Mouse (Mus musculus) thymus, postnatal 10 days (tissue): ENCODE data around the gene Serpina10.
"Not testable (repeated sequence)": the region's sequence is repeated elsewhere in the genome, so short reads cannot be mapped to it uniquely, and the experiment has no call there.

Source experiments
- DNase-seq, 2 experiments: peaks; one replicate each; pipeline ENCODE4 v3.0.0; 2021; ENCODE audit warnings: low spot score in 2 of 2

Serpina10 gene

DNA sequence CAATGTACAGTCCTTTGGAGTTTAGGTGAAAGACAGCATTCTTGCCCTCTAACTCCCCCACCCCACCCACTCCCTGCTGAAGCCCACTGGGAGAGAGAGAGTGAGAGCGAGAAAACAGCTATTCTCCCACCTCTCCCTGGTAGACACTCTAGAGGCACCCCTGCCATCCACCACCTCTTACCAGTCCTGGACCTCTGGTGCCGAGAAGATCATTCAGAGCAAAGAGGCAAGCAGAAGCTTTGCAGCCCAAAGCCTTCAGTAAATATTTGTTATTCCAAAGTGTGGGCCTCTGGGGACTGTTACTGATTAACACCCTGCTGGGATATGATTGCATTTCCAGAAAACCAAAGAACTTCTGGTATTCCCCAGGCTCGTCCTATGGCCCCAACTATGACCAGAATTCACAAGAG is at the start of gene Serpina10:
Serpina10 (minus strand) TSS at position 242 of the 410 bp plus-strand sequence.
- DNase-seq: no peak

DNA sequence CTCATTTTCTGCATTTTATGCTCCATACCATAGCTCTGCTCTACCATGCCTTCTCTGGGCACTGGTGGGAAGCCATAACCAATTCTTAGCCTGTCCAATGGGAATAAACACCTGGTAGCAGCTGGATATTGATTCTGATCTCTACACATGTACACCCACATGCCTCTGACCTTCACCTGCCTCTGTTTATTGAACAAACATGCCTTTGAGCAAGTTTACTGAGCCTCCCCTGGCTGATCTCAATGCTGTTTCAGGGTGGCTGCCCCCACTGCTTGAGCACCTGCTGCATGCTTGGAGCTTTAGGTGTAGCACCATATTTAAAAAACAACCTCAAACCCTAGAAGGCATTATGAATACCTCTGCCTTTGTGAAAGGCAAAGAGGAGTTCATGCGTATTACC is 48.6 kb upstream of the Serpina10 start:
- not testable (repeated sequence) for DNase-seq

DNA sequence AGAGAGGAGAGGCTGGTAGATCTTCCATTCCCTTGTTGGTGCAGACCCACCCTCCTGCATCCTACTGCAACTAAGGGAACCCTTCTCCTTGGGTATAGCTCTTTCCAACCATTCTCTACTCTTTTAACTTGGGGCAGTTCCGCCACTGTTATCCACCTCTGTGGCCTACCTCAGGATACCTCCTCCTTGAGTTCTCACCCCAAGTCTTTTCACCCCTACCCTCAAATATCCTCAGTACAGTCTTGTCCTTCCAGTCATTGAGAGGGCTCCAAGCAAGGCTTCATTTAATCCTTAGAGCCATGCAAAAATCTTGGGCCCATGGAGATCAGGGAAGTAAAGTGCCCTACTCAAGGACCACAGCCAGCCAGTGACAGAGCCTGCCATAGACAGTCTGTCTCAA is 44.8 kb upstream of the Serpina10 start, which contains the start of gene Serpina16:
Serpina16 (minus strand) TSS at position 101 of the 400 bp plus-strand sequence.
- no peak for DNase-seq

DNA sequence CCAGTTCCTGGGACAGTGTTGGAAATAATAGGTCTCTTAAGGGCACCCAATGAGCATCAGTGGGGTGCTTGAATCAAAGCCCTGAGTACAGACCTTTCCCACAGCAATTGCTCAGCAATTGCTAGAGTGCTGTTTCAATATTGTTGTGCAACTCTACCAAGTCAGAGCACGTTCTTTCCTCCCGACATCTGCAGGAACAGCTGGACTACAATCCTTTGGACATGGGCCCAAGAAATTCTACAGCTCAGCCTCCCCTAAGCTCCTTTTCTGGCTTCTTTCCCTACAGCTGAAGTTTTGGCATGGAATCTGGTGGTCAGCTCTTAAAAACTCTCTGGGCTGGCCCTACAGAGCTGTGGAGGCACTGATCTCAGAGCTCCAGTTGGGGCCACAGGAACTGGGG is 41.9 kb upstream of the Serpina10 start:
- no peak for DNase-seq

DNA sequence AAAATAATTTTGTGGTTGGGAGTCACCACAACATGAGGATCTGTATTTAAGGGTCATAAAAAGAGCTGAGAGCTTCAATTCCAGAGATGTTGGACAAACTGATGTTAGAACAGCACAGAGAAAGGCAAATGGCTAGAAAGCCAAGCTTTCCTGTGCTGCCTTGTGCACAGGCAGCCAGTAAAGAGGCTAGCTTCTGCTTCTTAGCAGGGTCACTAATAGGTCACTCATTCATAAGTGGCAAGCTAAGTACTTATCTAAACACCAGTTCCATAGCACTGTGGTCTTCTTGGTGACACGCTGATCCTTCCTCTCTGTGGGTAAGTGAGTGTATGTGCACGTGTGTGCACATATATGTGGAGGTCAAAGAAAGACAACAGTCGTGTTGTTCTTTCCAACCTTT is 40.2 kb upstream of the Serpina10 start:
- no peak for DNase-seq

DNA sequence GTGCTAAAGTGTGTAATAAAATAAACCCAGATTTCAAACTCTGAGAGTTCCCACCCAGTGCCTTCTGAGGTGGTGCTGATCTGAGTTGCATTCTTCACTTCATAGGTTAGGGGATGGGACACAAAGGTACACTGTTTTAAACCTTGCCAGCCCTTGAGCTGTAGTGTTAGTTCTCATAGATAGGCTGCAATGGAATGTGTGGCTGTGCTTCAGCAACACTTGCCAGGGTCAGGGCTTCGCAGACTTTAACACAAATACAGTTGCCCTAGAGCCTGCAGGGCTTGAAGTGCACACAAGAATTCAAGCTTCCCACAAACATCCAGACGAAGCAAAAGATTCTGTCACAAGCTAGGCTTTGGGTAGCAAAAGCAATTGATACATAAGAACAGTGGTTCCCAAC is 39.7 kb upstream of the Serpina10 start:
- no peak for DNase-seq

DNA sequence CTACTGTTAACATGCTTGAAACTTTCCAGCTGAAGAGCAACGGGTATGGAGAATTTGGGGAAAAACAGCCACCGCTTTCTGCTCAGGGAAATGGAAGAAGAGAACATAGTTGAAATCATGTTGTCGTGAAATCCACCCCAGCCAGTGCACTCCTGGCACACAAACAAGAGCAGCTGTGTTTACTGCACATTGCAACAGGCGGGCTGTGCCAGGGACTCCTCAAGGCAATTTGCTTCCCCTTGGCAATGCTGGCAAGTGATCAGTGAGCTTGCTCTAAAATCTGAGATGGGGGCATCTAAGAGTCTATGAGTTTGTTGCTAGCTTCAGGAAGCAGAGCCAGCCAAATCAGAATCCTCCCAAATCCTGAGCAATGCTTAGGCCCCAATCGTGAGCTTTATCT is 39.1 kb upstream of the Serpina10 start:
- DNase-seq: no peak

DNA sequence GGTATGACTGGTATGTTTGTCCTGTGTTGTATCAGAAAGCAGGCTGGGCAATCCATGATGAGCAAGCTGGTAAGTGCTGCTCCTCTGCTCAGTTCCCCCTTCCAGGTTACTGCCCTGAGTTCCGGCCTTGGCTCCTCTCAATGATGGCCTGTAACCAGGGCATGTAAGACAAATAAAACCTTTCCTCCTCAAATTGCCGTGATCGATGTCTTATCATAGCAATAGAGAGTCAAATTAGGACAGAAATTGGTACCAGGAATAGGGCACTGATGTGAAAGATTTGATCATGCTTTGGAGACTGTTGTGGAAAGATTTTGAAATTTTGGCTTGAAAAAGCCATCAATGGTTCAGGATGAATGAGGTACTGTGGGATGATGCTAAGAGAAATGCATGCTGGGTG is 34.0 kb upstream of the Serpina10 start:
- DNase-seq: no peak

DNA sequence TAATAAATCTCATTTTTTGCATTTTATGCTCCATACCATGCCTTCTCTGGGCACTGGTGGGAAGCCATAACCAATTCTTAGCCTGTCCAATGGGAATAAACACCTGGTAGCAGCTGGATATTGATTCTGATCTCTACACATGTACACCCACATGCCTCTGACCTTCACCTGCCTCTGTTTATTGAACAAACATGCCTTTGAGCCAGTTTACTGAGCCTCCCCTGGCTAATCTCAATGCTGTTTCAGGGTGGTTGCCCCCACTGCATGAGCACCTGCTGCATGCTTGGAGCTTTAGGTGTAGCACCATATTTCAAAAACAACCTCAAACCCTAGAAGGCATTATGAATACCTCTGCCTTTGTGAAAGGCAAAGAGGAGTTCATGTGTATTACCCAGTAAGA is 30.8 kb upstream of the Serpina10 start:
- DNase-seq: not testable (repeated sequence)

DNA sequence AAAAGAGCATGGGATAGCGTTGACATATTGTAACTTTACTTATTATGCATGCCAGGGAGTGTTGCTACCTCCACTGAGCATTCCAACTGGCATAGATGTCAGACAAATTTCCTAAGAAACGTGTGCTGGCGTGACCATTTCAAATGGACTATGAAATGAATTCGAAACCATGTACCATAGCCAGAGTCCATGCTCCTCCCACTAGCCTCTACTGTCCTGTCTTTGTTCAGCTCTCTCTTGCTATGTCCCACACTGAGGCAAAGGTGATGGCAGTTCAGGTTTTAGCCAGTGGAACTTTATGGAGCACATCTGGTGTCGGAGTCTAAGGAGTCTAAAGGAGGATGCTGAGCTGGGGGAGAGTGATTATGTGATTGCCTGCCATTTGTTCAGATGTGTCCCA is 28.8 kb upstream of the Serpina10 start:
- DNase-seq: no peak

DNA sequence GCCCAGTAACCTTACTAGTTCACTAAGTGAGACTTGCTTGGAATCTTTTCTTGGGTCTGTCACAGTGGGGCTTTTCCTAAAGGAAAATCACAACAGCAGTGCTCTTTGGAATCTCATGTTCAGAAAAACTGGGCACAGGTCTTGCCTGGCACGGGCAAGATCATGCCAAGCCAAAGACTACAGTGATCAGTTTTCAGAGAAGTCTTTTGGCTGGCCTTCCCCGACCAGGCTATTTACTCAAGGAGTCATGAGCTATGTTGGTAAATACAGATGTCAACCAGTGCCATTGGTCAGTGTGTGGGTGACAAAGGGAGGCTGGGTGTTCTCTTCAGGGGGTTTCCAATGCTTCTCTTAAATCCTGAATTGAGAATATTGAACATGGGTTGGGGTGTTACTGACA is 27.9 kb upstream of the Serpina10 start:
- no peak for DNase-seq

DNA sequence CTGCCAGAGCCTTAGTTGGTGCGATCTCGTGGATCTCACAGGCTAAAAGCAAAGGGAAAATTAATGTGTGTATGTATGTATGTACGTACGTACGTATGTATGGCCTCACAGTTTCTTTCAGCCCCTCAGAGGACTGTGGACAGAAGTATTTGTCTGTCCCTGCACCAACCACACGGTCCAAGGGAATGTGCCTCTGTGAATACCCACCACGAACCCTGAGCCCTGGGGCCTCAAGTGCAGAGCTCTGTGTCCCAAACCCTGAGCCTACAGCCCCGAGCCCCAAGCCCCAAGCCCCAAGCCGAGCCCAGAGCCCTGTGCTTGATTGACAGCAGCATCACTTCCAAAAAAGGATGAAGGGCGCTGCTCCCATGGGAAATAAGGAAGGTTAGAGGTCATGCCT is 26.7 kb upstream of the Serpina10 start:
- no peak for DNase-seq

DNA sequence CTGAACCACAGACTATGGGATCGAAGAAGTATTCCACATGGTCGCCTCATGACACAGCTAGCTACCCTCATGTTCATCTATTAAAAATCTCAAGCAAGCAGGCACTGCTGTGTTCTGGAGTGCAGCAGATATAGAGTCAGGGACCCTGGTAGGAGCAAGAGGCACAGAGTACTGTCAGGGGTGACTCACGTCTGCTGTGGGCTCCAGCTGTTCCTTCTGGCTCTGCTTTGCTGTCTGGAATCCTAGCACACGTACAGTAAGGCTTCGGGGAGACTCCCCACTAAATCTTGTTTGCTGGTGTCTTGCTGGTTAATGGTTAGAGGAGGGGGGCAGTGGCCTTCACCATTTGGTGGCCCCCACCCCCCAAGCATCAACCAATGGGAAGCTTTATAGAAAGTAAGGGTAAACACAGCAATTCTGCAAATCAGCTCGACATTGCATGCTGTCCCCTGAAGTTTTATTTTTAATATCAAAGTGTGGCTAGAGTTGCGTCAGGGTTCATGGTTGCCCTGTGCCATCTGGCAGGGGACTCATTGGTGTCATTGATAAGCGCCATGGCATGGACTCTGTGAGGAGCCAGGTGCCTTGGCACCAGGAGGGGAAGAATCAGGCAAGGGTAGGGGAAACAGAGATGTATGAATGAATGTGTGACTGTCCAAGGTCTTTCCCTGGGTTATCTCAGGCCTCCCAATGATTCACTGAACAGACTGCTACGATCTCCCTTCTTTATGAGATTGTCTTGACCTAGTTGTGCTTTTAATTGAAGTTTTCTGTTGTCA is 25.8 kb upstream of the Serpina10 start, which contains the start of gene Serpina6:
Serpina6 (minus strand) TSS at position 365 of the 779 bp plus-strand sequence.
- DNase-seq: no peak

DNA sequence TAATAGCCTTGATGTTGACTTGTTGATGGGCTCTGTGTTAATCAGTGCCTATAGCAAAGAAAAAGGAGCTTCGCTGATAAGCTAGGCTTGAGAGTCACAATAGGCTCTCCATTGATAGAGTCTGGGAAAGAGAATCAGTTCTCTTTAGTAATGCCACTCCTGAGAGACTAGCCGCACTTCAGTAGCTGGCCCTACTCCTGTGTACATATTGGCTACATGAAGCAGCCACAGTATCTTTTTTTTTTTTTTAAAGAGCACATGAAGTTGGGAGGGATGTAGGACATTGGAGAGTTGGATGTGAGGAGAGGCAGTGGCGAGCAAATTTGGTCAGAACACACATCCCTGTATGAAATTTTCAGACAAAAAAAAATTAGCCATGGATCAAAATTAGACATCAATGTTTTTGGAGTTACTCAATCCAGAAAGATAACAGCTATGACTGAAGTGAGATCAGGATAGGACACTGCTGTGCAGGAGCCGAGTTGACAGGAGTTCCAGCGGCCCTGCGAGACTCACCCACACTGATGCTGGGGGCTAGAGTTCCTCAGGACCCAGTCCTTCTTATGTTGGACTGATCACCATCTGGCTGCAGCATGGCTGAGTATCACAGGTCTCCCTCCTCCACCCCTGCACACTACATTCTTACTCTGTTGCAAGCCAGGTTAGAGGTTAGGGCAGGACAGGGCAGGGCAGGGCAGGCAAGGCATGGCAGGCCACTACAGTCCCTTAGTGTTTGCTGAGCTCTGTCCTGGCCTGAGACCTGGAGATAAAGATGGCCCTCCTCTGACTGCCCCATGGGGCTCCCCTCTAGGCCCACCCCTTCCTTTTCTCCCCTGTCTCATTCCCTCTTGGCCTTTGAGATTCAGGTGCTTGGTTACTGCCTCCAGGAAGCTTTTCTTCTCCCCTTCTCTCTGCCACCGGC is 24.1 kb upstream of the Serpina10 start:
- DNase-seq: no peak

DNA sequence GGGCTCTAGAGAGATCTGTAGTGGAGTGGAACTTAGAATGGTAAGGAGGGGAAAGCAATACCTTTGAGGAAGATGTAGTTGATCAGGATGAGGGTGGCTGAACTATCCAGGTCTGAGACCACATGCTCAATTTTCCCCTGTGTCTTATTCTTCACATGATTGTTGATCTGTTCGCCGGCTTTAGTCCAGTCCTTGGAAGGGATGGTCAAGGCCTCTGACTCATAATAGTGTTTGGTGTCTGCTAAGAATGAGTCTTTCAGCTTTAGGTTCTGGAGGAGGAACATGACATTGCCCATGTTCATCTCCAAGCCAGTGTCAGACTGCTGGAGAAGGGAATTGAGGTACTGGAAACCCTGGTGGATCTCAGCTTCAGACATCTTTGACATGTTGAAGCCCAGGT is 22.6 kb upstream of the Serpina10 start:
- no peak for DNase-seq

DNA sequence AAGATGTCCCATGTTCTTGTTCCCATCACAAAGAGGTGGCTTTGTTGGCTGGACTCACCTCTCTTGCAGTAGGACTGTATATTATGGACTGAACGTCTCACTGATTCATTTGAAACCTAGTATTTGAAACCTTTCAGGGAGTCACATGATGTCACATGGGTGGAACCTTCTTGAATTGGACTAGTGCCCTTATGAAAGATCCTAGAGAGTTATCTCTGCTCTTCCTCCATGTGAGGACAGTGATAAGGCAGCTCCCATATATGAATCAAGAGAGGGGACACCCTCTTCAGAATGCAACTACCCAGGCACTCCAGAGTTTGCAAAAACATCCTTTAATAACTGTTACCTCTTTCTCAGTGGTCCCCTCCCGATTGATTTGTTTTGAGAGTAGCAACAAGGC is 15.1 kb upstream of the Serpina10 start:
- no peak for DNase-seq

DNA sequence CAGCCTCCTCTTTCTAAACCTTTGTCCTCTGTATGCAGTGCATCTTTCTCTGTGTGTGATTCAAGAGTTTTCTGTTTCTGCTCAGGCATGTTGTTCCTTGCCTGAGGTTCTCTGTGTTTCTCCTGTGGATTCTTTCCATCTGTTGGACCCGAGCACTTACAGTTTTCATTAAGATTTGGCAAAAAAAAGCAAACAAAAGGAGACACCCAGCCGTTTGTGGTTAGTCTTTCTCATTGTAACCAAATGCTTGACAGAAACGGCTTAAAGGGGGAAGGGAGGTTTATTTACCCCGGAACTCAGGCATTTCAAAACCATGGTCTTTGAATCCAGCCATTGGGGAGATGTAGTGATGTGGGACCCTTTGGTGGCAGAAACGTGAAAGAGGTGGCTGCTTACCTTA is 13.4 kb upstream of the Serpina10 start:
- DNase-seq: no peak

DNA sequence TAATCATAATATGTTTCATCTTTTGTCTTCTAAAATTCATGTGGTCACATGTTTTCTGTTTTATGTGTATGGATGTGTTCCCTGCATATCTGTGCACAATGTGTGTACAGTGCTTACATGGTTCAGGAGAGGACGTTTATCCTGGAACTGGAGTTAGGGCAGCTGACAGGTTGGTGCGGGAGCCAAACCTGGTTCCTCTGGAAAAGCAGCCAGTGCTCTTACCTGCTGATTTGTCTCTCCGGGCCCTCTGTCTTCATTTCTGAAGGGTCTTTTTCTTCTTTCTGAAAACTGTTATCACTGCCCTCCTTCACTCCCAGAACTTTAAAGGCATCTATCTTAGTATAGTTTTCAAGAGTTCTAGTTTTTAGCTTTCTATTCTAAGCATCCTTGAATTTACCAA is 12.6 kb upstream of the Serpina10 start:
- DNase-seq: no peak

DNA sequence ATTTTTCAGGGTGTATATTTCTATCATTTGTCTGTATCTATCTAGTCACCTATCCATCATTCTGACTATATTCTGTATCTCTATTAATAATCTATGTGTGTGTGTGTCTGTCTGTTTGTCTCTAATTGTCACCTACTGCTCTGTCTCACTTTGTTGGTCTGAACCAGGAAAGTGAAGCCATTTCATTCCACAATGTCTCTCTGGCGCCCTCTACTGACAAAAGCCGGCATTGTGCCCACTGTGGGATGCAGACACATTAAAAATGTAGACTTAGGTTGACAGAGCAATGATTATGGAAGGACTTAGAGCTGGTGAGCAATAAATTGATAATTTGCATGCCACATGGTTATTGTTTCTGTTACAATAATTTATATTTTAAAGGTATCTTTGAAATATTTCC is 12.1 kb upstream of the Serpina10 start:
- peak; percentile 22 to 64 for DNase-seq

DNA sequence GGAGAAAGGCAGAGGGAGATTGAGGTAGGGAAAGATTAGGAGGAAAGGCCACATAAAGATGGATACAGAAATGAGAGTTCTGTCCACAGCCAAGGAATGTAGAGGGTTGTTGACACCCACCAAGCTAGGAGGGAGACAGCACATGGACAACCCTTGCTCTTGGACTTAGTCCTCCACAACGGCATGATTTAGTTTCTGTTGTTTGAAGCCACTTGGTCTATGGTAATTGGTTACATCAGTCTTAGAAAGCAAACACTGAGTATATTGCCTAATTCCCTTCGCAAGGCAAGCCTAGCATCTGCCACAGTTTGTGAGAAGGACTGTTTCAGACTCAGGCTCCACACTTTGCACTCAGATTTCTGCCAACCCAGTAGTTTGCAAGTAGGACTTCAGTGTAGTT is 4.6 kb upstream of the Serpina10 start:
- DNase-seq: no peak

DNA sequence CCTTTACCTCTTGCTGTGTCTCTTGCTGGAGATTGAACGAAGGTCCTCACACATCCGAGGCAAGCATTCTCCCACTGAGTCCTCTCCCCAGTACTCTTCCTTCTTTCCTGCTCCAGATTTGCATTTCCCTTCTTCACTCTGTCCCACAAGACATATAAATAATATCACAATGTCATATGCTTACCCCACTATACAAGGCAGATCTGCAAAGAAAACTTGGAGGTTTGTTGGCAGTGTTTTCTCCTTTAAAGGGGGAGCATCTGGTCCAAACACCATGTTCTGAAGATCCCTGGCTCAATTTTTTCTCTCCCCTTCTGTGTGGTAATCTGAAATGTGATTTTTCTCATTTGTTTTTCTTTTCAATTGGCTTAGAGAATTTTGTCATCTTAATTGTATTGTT is 3.2 kb upstream of the Serpina10 start:
- DNase-seq: no peak

DNA sequence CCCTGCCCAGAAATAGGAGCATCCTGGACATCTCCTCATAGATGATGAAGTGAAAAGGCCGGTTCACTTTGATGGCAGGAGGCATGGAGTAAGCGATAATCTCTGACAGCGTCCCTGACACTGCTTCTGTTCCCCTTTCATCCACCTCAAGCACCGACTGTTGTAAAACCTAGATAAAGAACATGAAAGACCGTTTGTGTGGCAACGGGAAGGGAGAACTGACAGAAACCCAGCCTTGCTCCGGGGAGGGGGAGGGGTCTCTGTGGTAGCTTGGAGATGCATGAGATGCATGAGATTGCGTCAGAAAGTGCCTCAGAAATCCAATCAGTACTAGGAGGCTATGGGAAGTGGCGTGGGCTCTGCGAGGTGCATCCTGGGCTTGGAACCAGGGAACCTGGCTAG is 14.4 kb downstream of the Serpina10 start:
- no peak for DNase-seq

DNA sequence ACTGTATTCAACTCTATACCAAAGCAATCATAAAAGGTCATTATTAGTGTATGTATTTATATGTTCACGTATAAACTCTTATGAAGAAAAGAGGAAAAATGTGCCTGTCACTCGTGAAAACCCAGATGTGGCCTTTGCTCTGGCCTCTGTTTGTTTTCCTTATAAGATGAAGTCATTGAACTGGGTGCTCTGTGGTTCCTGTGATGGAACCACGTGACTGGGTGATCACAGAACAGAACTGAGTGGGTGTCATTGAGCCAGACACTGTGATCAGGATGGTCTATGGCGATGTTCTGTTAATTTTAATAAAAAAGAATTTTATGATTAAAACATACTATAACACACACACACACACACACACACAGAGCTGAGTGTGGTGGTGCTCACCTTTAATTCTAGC is 15.5 kb downstream of the Serpina10 start:
- no peak for DNase-seq
